Mouse (Mus musculus): Measurements from ENCODE around the gene Man2a1. TPM values are rescaled to one million over a fixed set of nuclear protein-coding genes. Genes with fewer than 3 reads are reported as not detected.
A peak's percentile ranks its signal among the peaks of the same experiment; 100 is the strongest.
"Not testable (repeated sequence)": the region's sequence is repeated elsewhere in the genome, so short reads cannot be mapped to it uniquely, and the experiment has no call there.

Man2a1 gene
- total RNA-seq, 2 experiments from 2014 or later: 87.4 to 125 TPM

GRCm38 (mm10) chr17:64762651-64763050 lies 162.1 kb downstream of the Man2a1 start:
- not testable (repeated sequence) for DNase-seq

GRCm38 (mm10) chr17:64763491-64763890 lies 163.0 kb downstream of the Man2a1 start:
- no peak for DNase-seq

GRCm38 (mm10) chr17:64764175-64765122 lies 163.9 kb downstream of the Man2a1 start:
- no peak for DNase-seq

- no peak for DNase-seq
These were observed 164.8 kb downstream of the Man2a1 start for GRCm38 (mm10) chr17:64765286-64765685.

- no peak for DNase-seq
These were observed 166.0 kb downstream of the Man2a1 start for GRCm38 (mm10) chr17:64766507-64766906.

GRCm38 (mm10) chr17:64770277-64770676 lies 169.7 kb downstream of the Man2a1 start:
- DNase-seq: no peak

- DNase-seq: no peak
These were observed 172.1 kb downstream of the Man2a1 start for GRCm38 (mm10) chr17:64772611-64773010.

GRCm38 (mm10) chr17:64774218-64774617 lies 173.7 kb downstream of the Man2a1 start:
- no peak for DNase-seq

GRCm38 (mm10) chr17:64778300-64778699 lies 177.8 kb downstream of the Man2a1 start:
- DNase-seq: no peak

- DNase-seq: no peak
These were observed 178.2 kb downstream of the Man2a1 start for GRCm38 (mm10) chr17:64778756-64779155.

GRCm38 (mm10) chr17:64780753-64781490 lies 180.4 kb downstream of the Man2a1 start:
- DNase-seq: no peak

- no peak for DNase-seq
These were observed 181.8 kb downstream of the Man2a1 start for GRCm38 (mm10) chr17:64782307-64782706.

- no peak for DNase-seq
These were observed 185.4 kb downstream of the Man2a1 start for GRCm38 (mm10) chr17:64785961-64786360.

- DNase-seq: no peak
These were observed 187.8 kb downstream of the Man2a1 start for GRCm38 (mm10) chr17:64788301-64788700.

- DNase-seq: no peak
These were observed 188.6 kb downstream of the Man2a1 start for GRCm38 (mm10) chr17:64789175-64789574.

GRCm38 (mm10) chr17:64792076-64792475 lies 191.5 kb downstream of the Man2a1 start:
- DNase-seq: peak; percentile 8

GRCm38 (mm10) chr17:64792623-64793022 lies 192.1 kb downstream of the Man2a1 start:
- no peak for DNase-seq

- no peak for DNase-seq
These were observed 201.8 kb downstream of the Man2a1 start for GRCm38 (mm10) chr17:64802168-64802955.

GRCm38 (mm10) chr17:64802956-64803275 lies 202.4 kb downstream of the Man2a1 start:
- no peak for DNase-seq
